Mouse (Mus musculus): ENCODE data around the gene Rps10. TPM values are rescaled to one million over a fixed set of nuclear protein-coding genes. Genes with fewer than 3 reads are reported as not detected.

The Rps10 gene
- 1,319 and 1,587 TPM in 2 replicates for polyA plus RNA-seq (2012; rRNA removed)

- H3K27me3 ChIP-seq (ENCODE audit: control insufficient read depth, insufficient read depth, low read length): no peaks in the 10 kb centered on the region
- no peak within 1 kb of the TSS for H3K27ac ChIP-seq (ENCODE audit: insufficient read depth, low read length)
- peaks cover 10% of the 10 kb centered on the region for H3K4me1 ChIP-seq (ENCODE audit: control insufficient read depth, insufficient read depth, insufficient read length)
- DNase-seq (ENCODE audit: low read depth in 1 of 2, low spot score in 2 of 2): no peak
- H3K36me3 ChIP-seq (ENCODE audit: control insufficient read depth, insufficient read depth, low read length): peaks cover 21% of the 10 kb centered on the region
- TF ChIP-seq CTCF (IDR thresholded peaks at IDR 0.05; ENCODE audit: extremely low read depth, insufficient read depth, insufficient read length, insufficient replicate concordance) (no peak), POLR2A (IDR thresholded peaks at IDR 0.05; ENCODE audit: low read depth, low read length) (no peak)
- WGBS: 83% methylated on average over 18 of the region's 18 CpGs
- peak within 1 kb of the TSS; percentile 35; the same call in 1 of the 2 replicates for H3K4me3 ChIP-seq (ENCODE audit: extremely low read depth, insufficient read depth, insufficient read length)
Observed at GRCm38 (mm10) chr17:27636132-27637020, at the start of gene Rps10. Rps10 (minus strand) TSS chr17:27636669.

DNA sequence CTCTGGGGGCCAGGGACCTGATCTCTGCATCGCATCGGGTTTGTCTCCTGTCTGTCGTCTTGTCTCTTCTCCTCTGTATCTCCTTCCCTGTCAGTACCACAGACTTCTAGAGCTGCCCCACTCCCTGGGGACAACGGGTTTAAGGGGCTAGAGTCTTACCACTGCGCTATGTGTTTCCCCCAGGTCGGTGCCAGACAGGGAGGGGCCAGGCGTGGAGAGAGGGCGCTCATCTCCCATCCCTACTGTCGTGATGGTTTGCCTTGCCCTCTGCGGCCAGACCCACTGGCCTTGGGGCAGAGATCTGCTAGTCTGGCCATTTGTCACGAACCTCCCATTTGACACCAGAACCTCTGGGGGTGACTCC, 49.1 kb upstream of the Rps10 start:
- H3K36me3 ChIP-seq (ENCODE audit: control insufficient read depth, insufficient read depth, low read length): no peaks in the 10 kb centered on the region
- H3K4me1 ChIP-seq (ENCODE audit: control insufficient read depth, insufficient read depth, insufficient read length): peaks cover 8% of the 10 kb centered on the region; the same call in 1 of the 2 replicates
- H3K27me3 ChIP-seq (ENCODE audit: control insufficient read depth, insufficient read depth, low read length): peaks cover 10% of the 10 kb centered on the region
- TF ChIP-seq POLR2A (IDR thresholded peaks at IDR 0.05; ENCODE audit: low read depth, low read length) (no peak), CTCF (IDR thresholded peaks at IDR 0.05; ENCODE audit: extremely low read depth, insufficient read depth, insufficient read length, insufficient replicate concordance) (no peak)
- DNase-seq (ENCODE audit: low read depth in 1 of 2, low spot score in 2 of 2): no peak
- H3K4me3 ChIP-seq (ENCODE audit: extremely low read depth, insufficient read depth, insufficient read length): no peak overlapping the region
- no peak overlapping the region for H3K27ac ChIP-seq (ENCODE audit: insufficient read depth, low read length)
- WGBS: 9% methylated on average over 11 of the region's 11 CpGs

DNA sequence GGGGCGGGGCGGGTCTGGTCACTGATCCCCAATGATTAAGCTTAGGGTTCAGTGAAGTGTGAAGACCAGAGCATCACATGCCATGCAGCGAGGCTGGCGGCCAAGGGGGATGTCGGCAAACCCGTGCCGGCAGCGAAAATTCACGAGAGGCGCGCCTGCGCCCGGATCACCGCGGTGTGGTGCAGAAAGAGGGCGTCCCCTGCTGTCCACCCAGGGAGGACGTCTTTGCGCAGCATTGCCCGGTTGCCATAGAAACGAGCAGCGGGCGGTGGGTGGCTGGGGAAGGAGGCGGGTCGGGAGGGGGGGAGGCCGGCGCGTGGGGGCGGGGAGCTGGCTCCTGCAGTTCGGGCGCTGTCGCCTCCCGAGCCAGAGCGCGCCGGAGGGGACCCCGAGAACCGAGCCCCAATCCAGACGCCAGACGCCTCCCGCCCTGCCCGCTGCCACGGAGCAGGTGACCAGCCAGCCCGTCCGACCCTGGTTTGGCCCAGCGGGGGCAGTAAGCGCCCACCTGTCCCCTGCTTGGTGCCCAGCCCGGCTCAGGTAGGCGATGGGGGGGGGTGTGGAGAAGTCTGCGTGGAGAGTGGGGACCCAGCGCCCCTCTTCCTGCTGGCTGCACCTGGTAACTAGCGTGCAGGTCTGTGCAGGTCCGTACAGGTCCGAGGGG, 48.5 kb upstream of the Rps10 start:
- peak in 1 of 2 experiments; percentile 12 for DNase-seq (ENCODE audit: low read depth in 1 of 2, low spot score in 2 of 2)
- Histone ChIP-seq H3K27me3 (ENCODE audit: control insufficient read depth, insufficient read depth, low read length) (peaks cover 10% of the 10 kb centered on the region), H3K4me1 (ENCODE audit: control insufficient read depth, insufficient read depth, insufficient read length) (peaks cover 8% of the 10 kb centered on the region; the same call in 1 of the 2 replicates), H3K4me3 (ENCODE audit: extremely low read depth, insufficient read depth, insufficient read length) (no peak overlapping the region), H3K36me3 (ENCODE audit: control insufficient read depth, insufficient read depth, low read length) (no peaks in the 10 kb centered on the region), H3K27ac (ENCODE audit: insufficient read depth, low read length) (no peak overlapping the region)
- TF ChIP-seq POLR2A (IDR thresholded peaks at IDR 0.05; ENCODE audit: low read depth, low read length) (no peak), CTCF (IDR thresholded peaks at IDR 0.05; ENCODE audit: extremely low read depth, insufficient read depth, insufficient read length, insufficient replicate concordance) (peak; percentile 29; the same call in 1 of the 2 replicates)
- WGBS: 3% methylated on average over 40 of the region's 53 CpGs

DNA sequence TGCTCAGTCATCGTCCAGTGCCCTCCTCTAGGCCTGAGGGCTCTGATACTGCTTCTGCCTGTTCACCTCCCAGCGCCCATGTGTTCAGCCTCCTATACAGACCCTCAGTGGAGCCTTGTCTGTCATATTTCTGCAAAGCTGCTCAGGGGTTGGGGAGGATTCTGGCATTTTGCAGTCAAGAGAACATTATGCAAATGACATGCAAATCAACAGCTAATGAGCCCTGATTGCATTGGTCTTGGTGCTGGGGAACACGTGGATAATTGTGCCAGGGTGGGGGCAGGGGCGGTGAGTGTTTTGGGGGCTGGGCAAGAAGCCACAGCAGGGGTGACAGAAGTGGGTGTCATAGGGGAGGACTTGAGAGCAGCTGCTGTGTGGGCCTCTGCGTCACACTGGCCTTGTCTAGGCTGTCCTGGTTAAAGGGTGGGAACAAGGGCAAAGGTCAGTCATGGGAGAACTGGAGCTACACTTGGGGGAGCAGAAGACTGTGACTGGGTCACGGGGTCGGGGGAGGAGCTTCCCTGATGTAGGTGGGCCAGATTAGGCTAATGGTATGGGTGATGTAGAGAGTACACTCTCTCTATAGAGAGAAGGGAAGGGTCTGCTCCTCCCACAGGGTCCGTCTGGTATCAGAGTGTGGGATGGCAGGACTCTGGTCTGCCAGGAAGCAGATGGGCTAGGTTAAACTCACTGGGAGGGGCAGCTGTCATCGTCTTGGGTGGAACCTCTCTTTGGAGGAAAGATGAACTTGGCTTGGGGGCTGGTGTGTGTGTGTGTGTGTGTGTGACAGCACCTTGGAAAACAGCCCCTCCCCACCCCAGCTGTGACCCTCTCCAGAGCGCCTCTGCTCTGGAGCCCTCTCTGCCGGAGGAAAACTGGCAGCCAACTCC, 42.7 kb upstream of the Rps10 start:
- H3K27me3 ChIP-seq (ENCODE audit: control insufficient read depth, insufficient read depth, low read length): no peaks in the 10 kb centered on the region
- WGBS: 73% methylated on average over 11 of the region's 11 CpGs

GRCm38 (mm10) chr17:27677756-27678155, 41.3 kb upstream of the Rps10 start:
- Histone ChIP-seq H3K4me1 (ENCODE audit: control insufficient read depth, insufficient read depth, insufficient read length) (peaks cover 2% of the 10 kb centered on the region; the same call in 1 of the 2 replicates), H3K27ac (ENCODE audit: insufficient read depth, low read length) (no peak overlapping the region), H3K4me3 (ENCODE audit: extremely low read depth, insufficient read depth, insufficient read length) (no peak overlapping the region), H3K27me3 (ENCODE audit: control insufficient read depth, insufficient read depth, low read length) (no peaks in the 10 kb centered on the region), H3K36me3 (ENCODE audit: control insufficient read depth, insufficient read depth, low read length) (no peaks in the 10 kb centered on the region)
- no peak for DNase-seq (ENCODE audit: low read depth in 1 of 2, low spot score in 2 of 2)
- WGBS: 91% methylated on average over 5 of the region's 5 CpGs
- no peak for TF ChIP-seq POLR2A (IDR thresholded peaks at IDR 0.05; ENCODE audit: low read depth, low read length)
- TF ChIP-seq CTCF (IDR thresholded peaks at IDR 0.05; ENCODE audit: extremely low read depth, insufficient read depth, insufficient read length, insufficient replicate concordance): no peak

More for the DNA sequence above, 42.7 kb upstream of the Rps10 start:
- Histone ChIP-seq H3K27ac (ENCODE audit: insufficient read depth, low read length) (no peak overlapping the region), H3K4me1 (ENCODE audit: control insufficient read depth, insufficient read depth, insufficient read length) (peaks cover 2% of the 10 kb centered on the region; the same call in 1 of the 2 replicates), H3K4me3 (ENCODE audit: extremely low read depth, insufficient read depth, insufficient read length) (no peak overlapping the region), H3K36me3 (ENCODE audit: control insufficient read depth, insufficient read depth, low read length) (no peaks in the 10 kb centered on the region)
- DNase-seq (ENCODE audit: low read depth in 1 of 2, low spot score in 2 of 2): no peak
- TF ChIP-seq POLR2A (IDR thresholded peaks at IDR 0.05; ENCODE audit: low read depth, low read length): no peak
- no peak for TF ChIP-seq CTCF (IDR thresholded peaks at IDR 0.05; ENCODE audit: extremely low read depth, insufficient read depth, insufficient read length, insufficient replicate concordance)

GRCm38 (mm10) chr17:27676270-27676669, 39.8 kb upstream of the Rps10 start:
- no peaks in the 10 kb centered on the region for H3K27me3 ChIP-seq (ENCODE audit: control insufficient read depth, insufficient read depth, low read length)
- TF ChIP-seq POLR2A (IDR thresholded peaks at IDR 0.05; ENCODE audit: low read depth, low read length) (no peak), CTCF (IDR thresholded peaks at IDR 0.05; ENCODE audit: extremely low read depth, insufficient read depth, insufficient read length, insufficient replicate concordance) (no peak)
- 86% methylated on average over 7 of the region's 7 CpGs for WGBS
- peaks cover 2% of the 10 kb centered on the region; the same call in 1 of the 2 replicates for H3K4me1 ChIP-seq (ENCODE audit: control insufficient read depth, insufficient read depth, insufficient read length)
- no peak overlapping the region for H3K27ac ChIP-seq (ENCODE audit: insufficient read depth, low read length)
- no peak for DNase-seq (ENCODE audit: low read depth in 1 of 2, low spot score in 2 of 2)
- no peak overlapping the region for H3K4me3 ChIP-seq (ENCODE audit: extremely low read depth, insufficient read depth, insufficient read length)
- H3K36me3 ChIP-seq (ENCODE audit: control insufficient read depth, insufficient read depth, low read length): no peaks in the 10 kb centered on the region
